Mouse (Mus musculus) ES-Bruce4 (cell line): ENCODE measurements around the gene Nkx1-1.

Experiments used
- CTCF ChIP-seq: IDR thresholded peaks from one replicate; pipeline ENCODE4 v1.8.1; 2011; ENCODE audit warnings: low read depth, low read length
- EP300 ChIP-seq: IDR thresholded peaks from 2 replicates; pipeline ENCODE4 v1.6.1; 2011; ENCODE audit warnings: low read depth, low read length; ENCODE audit not compliant: insufficient read depth
- POLR2A ChIP-seq: IDR thresholded peaks from one replicate; pipeline ENCODE4 v1.8.1; 2011; ENCODE audit warnings: low read length; ENCODE audit not compliant: insufficient read depth

DNA sequence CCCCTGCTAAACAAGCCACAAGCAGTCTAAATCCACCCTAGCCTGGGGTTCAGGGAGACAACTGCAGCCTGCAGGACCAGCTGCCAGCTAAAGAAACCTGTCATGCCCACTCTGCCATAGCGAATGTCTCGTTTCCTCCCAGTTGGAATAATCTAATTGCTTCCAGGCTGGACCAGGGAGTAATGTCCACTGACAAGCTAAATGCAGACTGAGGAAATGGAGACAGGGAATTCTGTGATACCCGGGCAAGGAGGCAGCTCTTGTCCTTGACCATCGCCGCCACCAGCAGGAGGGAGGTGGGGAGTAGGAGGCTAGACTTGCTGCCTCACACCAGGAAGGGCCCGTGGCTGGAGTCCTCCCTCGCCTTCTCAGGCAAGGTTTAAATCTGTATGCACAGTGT is 30.6 kb upstream of the Nkx1-1 start:
- TF ChIP-seq CTCF = no peak
- no peak for TF ChIP-seq POLR2A
- no peak for TF ChIP-seq EP300
